17 mouse cellular contexts compared by ENCODE assay signal in genomic region chr17:6809331-6809730, GRCm38 (mm10). TPM values are rescaled to one million over a fixed set of nuclear protein-coding genes. Genes with fewer than 3 reads are reported as not detected.
A peak's percentile ranks its signal among the peaks of the same experiment; 100 is the strongest.
DNase-seq lines count a peak whose midpoint lies in the region; ATAC-seq and TF ChIP-seq lines count a peak whose summit lies in the region.
"Had no signal": no experiment of that assay in that cellular context is flagged by ENCODE, and none has a peak within 500 bp of the region (broad histone marks: within the 10 kb centered on the region; RNA-seq: fewer than 3 reads in every experiment).

No protein-coding gene starts in this region.

- H3K9me3 ChIP-seq in forebrain, postnatal 0 days (ENCODE audit: low read length) = no peaks in the 10 kb centered on the region
- no peaks in the 10 kb centered on the region for H3K9me3 ChIP-seq in forebrain, embryonic 16.5 days (ENCODE audit: control insufficient read depth, low read length)
- no peaks in the 10 kb centered on the region for H3K9me3 ChIP-seq in neural tube, embryonic 14.5 days (ENCODE audit: control insufficient read depth, low read length)
- H3K9me3 ChIP-seq in stomach, postnatal 0 days (ENCODE audit: control insufficient read depth, low read length) = no peaks in the 10 kb centered on the region
- H3K9me3 ChIP-seq: embryonic facial prominence, embryonic 13.5 days; liver, embryonic 13.5 days had no signal

- no peak for TF ChIP-seq EP300 in stomach, postnatal 0 days (optimal IDR thresholded peaks at IDR 0.05)

- peak overlapping the region; percentile 21; the same call in 1 of the 2 replicates for H3K27ac ChIP-seq in forebrain, postnatal 0 days (ENCODE audit: low read depth, low read length)
- H3K27ac ChIP-seq in forebrain, embryonic 16.5 days (ENCODE audit: low read length) = no peak overlapping the region; the same call in 1 of the 2 replicates
- H3K27ac ChIP-seq in neural tube, embryonic 14.5 days (ENCODE audit: low read depth, low read length) = 0 out of 2 replicates have a peak overlapping the region, but pooled peaks have one; percentile 23
- H3K27ac ChIP-seq in stomach, postnatal 0 days (replicated peaks) = peak overlapping the region; percentile 98
- H3K27ac ChIP-seq: embryonic facial prominence, embryonic 13.5 days; liver, embryonic 13.5 days had no signal

- no peaks in the 10 kb centered on the region for H3K36me3 ChIP-seq in forebrain, postnatal 0 days (ENCODE audit: insufficient read depth)
- no peaks in the 10 kb centered on the region for H3K36me3 ChIP-seq in forebrain, embryonic 16.5 days (ENCODE audit: control insufficient read depth, insufficient read depth)
- no peaks in the 10 kb centered on the region for H3K36me3 ChIP-seq in neural tube, embryonic 14.5 days (ENCODE audit: control insufficient read depth, insufficient read depth, low read length)
- no peaks in the 10 kb centered on the region for H3K36me3 ChIP-seq in stomach, postnatal 0 days (ENCODE audit: control insufficient read depth, insufficient read depth, low read length)
- H3K36me3 ChIP-seq: embryonic facial prominence, embryonic 13.5 days; liver, embryonic 13.5 days had no signal

- TF ChIP-seq CTCF in forebrain, postnatal 0 days (IDR thresholded peaks at IDR 0.05; ENCODE audit: low read depth) = no peak
- no peak for TF ChIP-seq CTCF in stomach, postnatal 0 days (IDR thresholded peaks at IDR 0.05; ENCODE audit: low read depth)
- no peak for TF ChIP-seq CTCF in lung, adult 2 months (IDR thresholded peaks at IDR 0.05; ENCODE audit: insufficient read depth, low read length)

- DNase-seq in forebrain, postnatal 0 days = no peak
- no peak for DNase-seq in neural tube, embryonic 10.5 days (ENCODE audit: extremely low spot score, low spot score)
- peak; percentile 23 for DNase-seq in kidney, postnatal 14 days
- peak; percentile 22 for DNase-seq in stomach, postnatal 0 days (ENCODE audit: low spot score)
- no peak for DNase-seq in lung, adult 2 months
- no peak for DNase-seq in c-Kit-positive CD71-positive TER-119-positive erythroid progenitor cells, embryonic 14.5 days (ENCODE audit: low spot score)
- DNase-seq: B cell, adult 2 months; cerebellum, adult 11 months; gastrocnemius, postnatal 14 days; layer of hippocampus, postnatal 36 days; liver, embryonic 13.5 days; lung, postnatal 14 days; thymus, adult 2 months had no signal

- 62% methylated on average over 3 of the region's 3 CpGs for WGBS in forebrain, postnatal 0 days
- WGBS in forebrain, embryonic 16.5 days = 61% methylated on average over 3 of the region's 3 CpGs
- 56% methylated on average over 3 of the region's 3 CpGs for WGBS in neural tube, embryonic 14.5 days
- 47% methylated on average over 3 of the region's 3 CpGs for WGBS in stomach, postnatal 0 days
- WGBS in lung, adult 2 months = 73% methylated on average over 3 of the region's 3 CpGs

- no peak for ATAC-seq in forebrain, postnatal 0 days
- no peak for ATAC-seq in forebrain, embryonic 16.5 days
- ATAC-seq in neural tube, embryonic 14.5 days (ENCODE audit: low read depth) = no peak
- no peak for ATAC-seq in stomach, postnatal 0 days (ENCODE audit: low FRiP score, low TSS enrichment)

- H3K4me1 ChIP-seq in forebrain, postnatal 0 days (ENCODE audit: insufficient read depth) = no peaks in the 10 kb centered on the region
- H3K4me1 ChIP-seq in forebrain, embryonic 16.5 days (replicated peaks; ENCODE audit: control insufficient read depth, insufficient read depth, low read length) = peaks cover 8% of the 10 kb centered on the region
- H3K4me1 ChIP-seq in neural tube, embryonic 14.5 days (ENCODE audit: control insufficient read depth, insufficient read depth, low read length) = no peaks in the 10 kb centered on the region
- H3K4me1 ChIP-seq in stomach, postnatal 0 days (replicated peaks; ENCODE audit: control insufficient read depth, insufficient read depth) = peaks cover 9% of the 10 kb centered on the region
- H3K4me1 ChIP-seq in lung, adult 2 months (ENCODE audit: control insufficient read depth, insufficient read depth, low read length) = no peaks in the 10 kb centered on the region; the same call in none of the 2 replicates

- no peak overlapping the region for H3K4me2 ChIP-seq in forebrain, postnatal 0 days (ENCODE audit: low read depth)
- no peak overlapping the region for H3K4me2 ChIP-seq in forebrain, embryonic 16.5 days (ENCODE audit: low read length)
- no peak overlapping the region for H3K4me2 ChIP-seq in neural tube, embryonic 14.5 days (ENCODE audit: low read depth, low read length)
- no peak overlapping the region for H3K4me2 ChIP-seq in stomach, postnatal 0 days (replicated peaks; ENCODE audit: low read depth)
- H3K4me2 ChIP-seq: embryonic facial prominence, embryonic 13.5 days; liver, embryonic 13.5 days; midbrain, embryonic 11.5 days had no signal

- TF ChIP-seq POLR2A in lung, adult 2 months (IDR thresholded peaks at IDR 0.05; ENCODE audit: borderline replicate concordance, extremely low read depth, low read depth, low read length) = no peak

- no peaks in the 10 kb centered on the region for H3K27me3 ChIP-seq in forebrain, postnatal 0 days (ENCODE audit: insufficient read depth, low read length)
- no peaks in the 10 kb centered on the region for H3K27me3 ChIP-seq in forebrain, embryonic 16.5 days (replicated peaks; ENCODE audit: control insufficient read depth, insufficient read depth, low read length)
- H3K27me3 ChIP-seq in neural tube, embryonic 14.5 days (ENCODE audit: control insufficient read depth, insufficient read depth, low read length) = no peaks in the 10 kb centered on the region
- H3K27me3 ChIP-seq in stomach, postnatal 0 days (ENCODE audit: control insufficient read depth, insufficient read depth, low read length) = no peaks in the 10 kb centered on the region
- H3K27me3 ChIP-seq: embryonic facial prominence, embryonic 13.5 days; liver, embryonic 13.5 days had no signal

- H3K4me3 ChIP-seq in forebrain, postnatal 0 days (ENCODE audit: low read depth, low read length) = no peak overlapping the region
- H3K4me3 ChIP-seq in forebrain, embryonic 16.5 days (replicated peaks; ENCODE audit: low read length) = no peak overlapping the region
- H3K4me3 ChIP-seq in neural tube, embryonic 14.5 days (ENCODE audit: low read depth, low read length) = no peak overlapping the region
- no peak overlapping the region for H3K4me3 ChIP-seq in stomach, postnatal 0 days (ENCODE audit: low read depth, low read length)
- no peak overlapping the region for H3K4me3 ChIP-seq in lung, adult 2 months (replicated peaks; ENCODE audit: extremely low read depth, low read depth, low read length)
- H3K4me3 ChIP-seq: embryonic facial prominence, embryonic 13.5 days; liver, embryonic 13.5 days had no signal

- no peak overlapping the region for H3K9ac ChIP-seq in forebrain, postnatal 0 days
- H3K9ac ChIP-seq in forebrain, embryonic 16.5 days (replicated peaks; ENCODE audit: low read depth, low read length) = no peak overlapping the region
- no peak overlapping the region for H3K9ac ChIP-seq in neural tube, embryonic 14.5 days (replicated peaks; ENCODE audit: low read depth, low read length)
- no peak overlapping the region for H3K9ac ChIP-seq in stomach, postnatal 0 days (ENCODE audit: low read length)
- H3K9ac ChIP-seq: embryonic facial prominence, embryonic 13.5 days; liver, embryonic 13.5 days had no signal

RNA-seq across cellular contexts. Expression of gene Ezr, which starts 26.7 kb away (rescaled TPM):
- 37.8 and 45.4 TPM in 2 replicates for total RNA-seq in forebrain, postnatal 0 days (2014; rRNA removed)
- polyA plus RNA-seq in forebrain, postnatal 0 days (2015; fragmentation: Nextera tagmentation; extraction: Ambion mirVana) = 51.6 and 60.2 TPM in 2 replicates
- polyA plus RNA-seq in forebrain, embryonic 16.5 days (2015; fragmentation: Nextera tagmentation; extraction: Ambion mirVana) = 100 and 127 TPM in 2 replicates
- polyA plus RNA-seq in neural tube, embryonic 14.5 days (2014; fragmentation: Nextera tagmentation; extraction: Ambion mirVana) = 50.5 and 62.8 TPM in 2 replicates
- polyA plus RNA-seq in stomach, postnatal 0 days (2015; fragmentation: Nextera tagmentation; extraction: Ambion mirVana) = 289 and 299 TPM in 2 replicates
- polyA plus RNA-seq in lung, adult 2 months (2012; rRNA removed) = 79.3 and 84.0 TPM in 2 replicates

Comparison
In these comparisons a context has a peak if more than half of its experiments do, and no peak if none do; other contexts are left out.
1. DNase-seq: peak in kidney, postnatal 14 days (single experiment) and stomach, postnatal 0 days (single experiment); none in forebrain, postnatal 0 days (single experiment), neural tube, embryonic 10.5 days (single experiment), lung, adult 2 months (single experiment) and c-Kit-positive CD71-positive TER-119-positive erythroid progenitor cells, embryonic 14.5 days (single experiment).